Mouse (Mus musculus) MEL (cell line): ENCODE results near the gene Gm37240.

Experiments used
- BHLHE40 ChIP-seq: IDR thresholded peaks from 2 replicates; pipeline ENCODE4 v1.6.1; 2012; ENCODE audit warnings: low read depth, mild to moderate bottlenecking, inconsistent platforms, low read length, improper control_type of control experiment, borderline replicate concordance
- CTCF ChIP-seq, 3 experiments: IDR thresholded peaks in 2 of 3; conservative IDR thresholded peaks in 1 of 3; 2 replicates each; pipeline ENCODE4 v1.5.1; 2011 to 2012; ENCODE audit warnings: low read length in 3 of 3, low read depth in 2 of 3, mild to moderate bottlenecking in 2 of 3, improper control_type of control experiment in 1 of 3, inconsistent platforms in 1 of 3, mixed read lengths in 1 of 3, moderate library complexity in 1 of 3; ENCODE audit not compliant: control insufficient read depth in 1 of 3, insufficient read depth in 1 of 3, poor library complexity in 1 of 3, severe bottlenecking in 1 of 3
- EP300 ChIP-seq, 2 experiments: IDR thresholded peaks; 2 replicates each; pipeline ENCODE4 v1.6.1; 2011; ENCODE audit warnings: improper control_type of control experiment in 2 of 2, low read length in 2 of 2, low read depth in 1 of 2, mild to moderate bottlenecking in 1 of 2
- MAX ChIP-seq: IDR thresholded peaks from 2 replicates; pipeline ENCODE4 v1.6.1; 2011; ENCODE audit warnings: low read length, improper control_type of control experiment
- MAZ ChIP-seq: IDR thresholded peaks from 2 replicates; pipeline ENCODE4 v1.6.1; 2012; ENCODE audit warnings: low read depth, mild to moderate bottlenecking, inconsistent platforms, low read length, improper control_type of control experiment
- POLR2A ChIP-seq, 2 experiments: IDR thresholded peaks; 2 replicates each; pipeline ENCODE4 v1.6.1; 2011 to 2012; ENCODE audit warnings: low read length in 2 of 2, mild to moderate bottlenecking in 2 of 2, control low read depth in 1 of 2, improper control_type of control experiment in 1 of 2, low read depth in 1 of 2, moderate library complexity in 1 of 2; ENCODE audit not compliant: control insufficient read depth in 1 of 2, insufficient read depth in 1 of 2, poor library complexity in 1 of 2
- POLR2AphosphoS2 ChIP-seq: IDR thresholded peaks from 2 replicates; pipeline ENCODE4 v1.6.1; 2011; ENCODE audit warnings: low read length, improper control_type of control experiment
- ZC3H11A ChIP-seq: IDR thresholded peaks from 2 replicates; pipeline ENCODE4 v1.6.1; 2012; ENCODE audit warnings: low read depth, mild to moderate bottlenecking, inconsistent platforms, low read length, improper control_type of control experiment
- ZMIZ1 ChIP-seq: IDR thresholded peaks from 2 replicates; pipeline ENCODE4 v1.6.1; 2012; ENCODE audit warnings: low read depth, mild to moderate bottlenecking, inconsistent platforms, low read length, improper control_type of control experiment, moderate library complexity

DNA sequence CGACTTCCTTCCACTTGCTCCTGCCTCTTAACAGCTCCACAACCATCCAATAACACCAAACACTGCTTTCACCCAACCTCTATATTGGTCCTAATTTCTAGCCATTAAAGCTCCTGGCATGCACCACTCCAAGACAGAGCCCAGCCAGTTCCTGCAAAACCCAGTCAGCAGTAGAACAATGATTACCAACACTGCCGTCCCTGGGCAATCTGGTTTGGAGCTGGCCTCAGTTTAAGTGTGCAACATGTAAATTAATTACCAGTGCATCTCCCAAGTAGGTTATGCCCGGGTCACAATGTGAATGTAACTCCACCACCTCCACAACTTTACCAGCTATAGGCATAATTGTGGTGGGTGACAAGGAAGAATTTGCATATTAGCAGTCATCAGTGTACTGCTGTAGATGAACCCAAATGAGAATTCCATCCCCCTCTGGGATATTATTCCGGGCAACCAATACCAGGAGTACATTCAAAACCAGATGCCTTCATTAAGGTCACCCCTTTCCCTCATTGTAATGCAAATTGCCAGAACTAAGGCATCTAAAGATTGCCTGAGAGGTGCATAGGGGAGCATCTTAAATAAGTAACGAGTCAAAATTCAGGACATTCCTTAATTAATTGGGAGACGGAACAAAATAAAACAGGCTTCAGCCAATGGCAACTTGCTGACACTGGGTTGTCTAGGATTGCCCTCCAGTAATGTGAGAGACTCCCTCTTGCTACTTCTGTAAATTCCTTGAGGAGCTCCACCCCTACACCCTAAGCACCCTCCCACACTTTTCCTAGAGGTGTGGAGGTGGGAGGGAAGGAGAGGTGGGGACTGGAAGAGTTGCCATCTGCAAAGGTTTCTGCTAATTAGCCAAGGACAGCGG is 549.2 kb downstream of the Gm37240 start:
- TF ChIP-seq BHLHE40: no peak
- no peak for TF ChIP-seq MAX
- no peak for TF ChIP-seq EP300 (IDR thresholded peaks at IDR 0.05; ENCODE audit: low read depth in 1 of 2, low read length in 2 of 2)
- no peak for TF ChIP-seq CTCF (IDR thresholded peaks at IDR 0.05 in 2 of 3, conservative IDR thresholded peaks at IDR 0.05 in 1 of 3; ENCODE audit: control insufficient read depth in 1 of 3, insufficient read depth in 1 of 3, low read depth in 2 of 3, low read length in 3 of 3, poor library complexity in 1 of 3, severe bottlenecking in 1 of 3)
- no peak for TF ChIP-seq POLR2A (IDR thresholded peaks at IDR 0.05; ENCODE audit: control insufficient read depth in 1 of 2, insufficient read depth in 1 of 2, low read depth in 1 of 2, low read length in 2 of 2, poor library complexity in 1 of 2)
- no peak for TF ChIP-seq ZMIZ1
- TF ChIP-seq POLR2AphosphoS2: no peak
- TF ChIP-seq MAZ: no peak
- no peak for TF ChIP-seq ZC3H11A
